Mouse (Mus musculus) myocyte (in vitro differentiated cells): ENCODE measurements around the gene Nsd1.

Source experiments
- CEBPB ChIP-seq: IDR thresholded peaks from 2 replicates; pipeline ENCODE4 v1.6.1; 2011; ENCODE audit warnings: mild to moderate bottlenecking, moderate library complexity; ENCODE audit not compliant: poor library complexity, insufficient read depth, severe bottlenecking
- E2F4 ChIP-seq: IDR thresholded peaks from one replicate; pipeline ENCODE4 v1.6.1; 2011; ENCODE audit warnings: mild to moderate bottlenecking, control low read depth, moderate library complexity; ENCODE audit not compliant: insufficient read depth
- POLR2A ChIP-seq: IDR thresholded peaks from one replicate; pipeline ENCODE4 v1.6.1; 2011; ENCODE audit warnings: low read depth, mild to moderate bottlenecking, control low read depth, moderate library complexity; ENCODE audit not compliant: insufficient read length
- POLR2AphosphoS2 ChIP-seq: IDR thresholded peaks from one replicate; pipeline ENCODE4 v1.6.1; 2011; ENCODE audit warnings: low read depth, control low read depth; ENCODE audit not compliant: insufficient read length
- SRF ChIP-seq: IDR thresholded peaks from one replicate; pipeline ENCODE4 v1.6.1; 2011; ENCODE audit warnings: low read depth; ENCODE audit not compliant: control insufficient read depth, insufficient read length
- USF1 ChIP-seq: IDR thresholded peaks from one replicate; pipeline ENCODE4 v1.6.1; 2011; ENCODE audit warnings: low read depth, mild to moderate bottlenecking, control low read depth, moderate library complexity

DNA sequence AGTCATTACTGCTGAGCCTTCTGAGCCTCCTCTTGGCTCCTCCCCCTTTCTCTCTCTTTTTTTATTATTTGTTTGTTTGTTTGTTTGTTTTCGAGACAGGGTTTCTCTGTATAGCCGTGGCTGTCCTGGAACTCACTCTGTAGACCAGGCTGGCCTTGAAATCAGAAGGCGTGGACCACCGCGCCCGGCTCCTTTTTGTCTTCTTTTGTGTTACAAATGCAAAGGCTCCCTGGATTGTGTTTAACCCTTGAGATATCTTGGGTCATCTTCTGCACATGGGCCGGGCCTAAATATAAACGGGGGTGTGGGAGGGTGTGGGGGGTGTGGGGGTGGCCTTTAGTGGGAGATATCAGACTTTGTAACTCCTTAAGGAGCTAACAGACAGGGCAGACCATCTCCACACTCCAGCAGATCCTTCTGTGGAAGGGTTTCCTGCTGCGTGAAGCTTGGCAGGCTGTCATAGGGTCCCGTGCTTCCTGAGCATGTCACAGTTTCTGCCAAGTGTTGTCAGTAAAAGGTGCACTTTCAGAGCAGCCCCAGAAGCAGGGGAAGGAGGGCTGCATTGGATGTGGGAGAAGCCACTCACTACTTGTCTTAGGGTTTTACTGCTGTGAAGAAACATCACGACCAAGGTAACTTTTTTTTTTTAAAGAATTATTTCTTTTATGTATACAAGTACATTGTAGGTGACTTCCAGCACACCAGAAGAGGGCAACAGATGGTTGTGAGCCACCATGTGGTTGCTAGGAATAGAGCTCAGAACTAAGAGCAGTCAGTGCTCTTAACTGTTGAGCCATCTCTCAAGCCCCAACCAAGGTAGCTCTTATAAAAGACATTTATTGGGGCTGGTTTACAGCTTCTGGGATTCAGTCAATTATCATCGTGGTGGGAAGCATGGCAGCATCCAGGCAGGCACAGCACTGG lies 128.8 kb downstream of the Nsd1 start:
- no peak for TF ChIP-seq POLR2A
- no peak for TF ChIP-seq USF1
- TF ChIP-seq E2F4, result no peak
- TF ChIP-seq CEBPB, result no peak
- TF ChIP-seq POLR2AphosphoS2, result no peak
- TF ChIP-seq SRF, result no peak
